Mouse (Mus musculus): Measurements from ENCODE around the gene Gm10382.

Gene Gm10382

DNA sequence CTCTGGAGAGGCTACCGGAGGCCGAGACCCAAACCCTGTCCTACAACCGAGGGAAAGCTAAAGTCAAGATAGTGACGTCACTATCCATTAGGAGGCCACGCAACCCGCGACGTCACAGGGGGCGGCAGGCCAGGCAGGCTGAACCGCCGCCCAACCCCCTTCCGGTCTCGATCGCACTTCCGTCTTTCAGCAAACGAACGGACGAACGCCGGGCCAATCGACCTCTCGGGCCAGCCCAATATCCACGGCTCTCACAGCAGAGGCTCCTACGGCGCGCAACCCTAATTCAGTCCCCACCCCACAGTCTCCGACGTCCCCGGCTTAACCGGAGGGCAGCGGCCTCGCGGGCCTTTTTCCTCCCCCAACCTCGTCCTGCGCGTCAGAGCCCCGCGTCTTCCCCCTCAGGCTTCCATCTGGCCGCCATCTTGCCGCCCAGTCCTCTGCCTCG is at the start of gene Gm10382:
Gene Gm10382, plus strand, starts transcription at position 192 of the 448 bp plus-strand sequence.
- DNase-seq = peak; percentile 94

- peak; percentile 51 for DNase-seq
Measured at GRCm38 (mm10) chr5:125339851-125340531, 49.1 kb upstream of the Gm10382 start.

DNA sequence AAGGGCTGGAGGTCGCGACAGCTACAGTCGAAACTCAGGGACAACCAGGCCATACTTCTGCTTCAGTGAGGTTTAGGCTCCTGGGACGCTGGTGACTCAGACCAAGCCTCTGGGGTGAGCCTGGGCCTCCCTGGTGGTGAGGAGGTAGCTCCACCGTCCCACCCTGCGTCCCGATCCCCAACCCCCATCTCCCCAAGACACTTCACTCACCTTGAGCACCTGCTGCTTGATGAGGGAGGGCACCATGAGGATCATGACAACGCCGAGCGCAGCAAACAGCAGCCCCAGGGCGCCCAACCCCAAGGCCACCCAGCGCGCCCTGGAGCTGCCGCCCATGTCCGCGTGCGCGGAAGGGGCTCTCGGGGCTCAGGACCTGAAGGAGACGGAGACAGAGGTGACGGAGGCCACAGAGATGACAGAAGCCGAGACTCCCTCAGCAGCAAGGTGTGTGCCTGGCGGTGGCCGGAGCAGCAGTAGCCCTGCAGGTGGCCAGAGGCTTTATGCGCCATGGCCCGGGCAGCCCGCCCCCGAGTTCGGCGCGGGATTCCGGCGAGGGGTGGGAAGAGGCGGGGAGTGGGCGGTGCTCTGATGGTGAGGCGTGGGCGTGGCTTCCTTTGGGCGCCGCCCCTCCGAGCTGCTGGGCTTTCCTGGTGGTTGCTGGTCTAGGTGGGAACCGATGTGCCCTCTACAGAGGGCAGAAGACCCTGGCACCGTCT is 48.4 kb upstream of the Gm10382 start, which contains the start of gene Scarb1:
Gene Scarb1, minus strand, starts transcription at position 548 of the 716 bp plus-strand sequence.
- peak; percentile 95 for DNase-seq

DNA sequence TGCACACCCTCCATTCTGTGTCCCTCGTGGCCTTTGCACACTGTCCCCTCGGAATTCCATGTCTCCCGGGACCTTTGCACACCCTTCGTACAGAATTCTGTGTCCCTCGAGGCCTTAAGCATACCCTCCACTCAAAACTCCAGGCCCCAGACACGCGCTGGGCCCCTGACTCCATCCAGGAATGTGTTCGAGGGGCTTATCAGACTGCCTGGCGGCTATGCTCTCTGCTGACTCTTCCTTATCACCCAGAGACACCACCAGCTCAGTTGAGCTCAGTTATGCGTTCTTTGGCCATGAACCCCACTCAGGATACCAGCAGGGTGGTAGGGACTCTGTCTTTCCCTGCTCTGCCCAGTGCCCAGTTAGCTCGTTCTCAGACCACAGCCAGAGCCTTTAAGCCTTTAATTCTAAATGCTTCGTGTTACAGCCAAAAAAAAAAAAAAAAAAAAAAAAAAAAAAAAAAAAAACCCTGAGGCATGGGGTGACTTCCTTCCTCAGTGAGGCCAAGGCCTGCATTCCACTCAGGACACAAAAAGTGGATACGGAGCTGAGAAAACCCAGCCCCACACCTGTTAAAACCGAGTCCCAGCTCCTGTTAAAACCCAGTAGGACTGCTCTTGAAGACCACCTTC is 47.5 kb upstream of the Gm10382 start:
- DNase-seq = no peak

- no peak for DNase-seq
Measured at GRCm38 (mm10) chr5:125344296-125344695, 44.8 kb upstream of the Gm10382 start.

- no peak for DNase-seq
Measured at GRCm38 (mm10) chr5:125348067-125348466, 41.1 kb upstream of the Gm10382 start.

- peak; percentile 68 for DNase-seq
Measured at GRCm38 (mm10) chr5:125348487-125348886, 40.6 kb upstream of the Gm10382 start.

- DNase-seq = no peak
Measured at GRCm38 (mm10) chr5:125349391-125349790, 39.7 kb upstream of the Gm10382 start.

- DNase-seq = no peak
Measured at GRCm38 (mm10) chr5:125351057-125351456, 38.1 kb upstream of the Gm10382 start.

GRCm38 (mm10) chr5:125351939-125352338 is 37.2 kb upstream of the Gm10382 start:
- DNase-seq = no peak

GRCm38 (mm10) chr5:125352781-125353294 is 36.3 kb upstream of the Gm10382 start:
- no peak for DNase-seq

DNA sequence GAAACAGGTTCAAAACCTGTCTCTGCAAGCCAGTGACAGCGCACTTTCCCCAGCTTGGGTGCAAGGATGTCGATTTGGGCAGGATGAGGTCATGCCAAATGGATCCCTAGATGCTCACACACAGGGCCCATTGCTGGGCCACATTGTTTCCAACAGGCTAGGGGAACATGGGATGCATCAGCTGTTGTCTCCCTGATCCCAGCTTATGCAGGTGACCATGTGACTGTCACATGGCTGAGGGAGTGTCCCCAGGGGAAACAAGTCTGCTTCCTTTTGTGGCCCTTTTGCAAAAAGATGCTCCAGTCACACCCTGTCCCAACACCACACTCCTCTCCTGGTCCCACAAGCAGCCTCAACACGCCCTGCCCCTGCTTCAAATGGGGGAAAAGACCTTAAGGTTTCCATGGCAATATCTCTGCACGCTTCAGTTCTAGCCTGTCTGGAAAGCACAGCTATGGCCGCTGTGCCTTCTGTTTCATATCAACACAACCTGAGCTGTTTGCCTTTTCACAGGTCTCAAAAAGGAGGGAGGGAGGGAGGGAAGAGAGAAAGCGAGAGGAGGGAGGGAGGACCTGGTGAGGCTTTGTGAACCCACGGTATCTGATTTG is 34.1 kb upstream of the Gm10382 start:
- DNase-seq = no peak

DNA sequence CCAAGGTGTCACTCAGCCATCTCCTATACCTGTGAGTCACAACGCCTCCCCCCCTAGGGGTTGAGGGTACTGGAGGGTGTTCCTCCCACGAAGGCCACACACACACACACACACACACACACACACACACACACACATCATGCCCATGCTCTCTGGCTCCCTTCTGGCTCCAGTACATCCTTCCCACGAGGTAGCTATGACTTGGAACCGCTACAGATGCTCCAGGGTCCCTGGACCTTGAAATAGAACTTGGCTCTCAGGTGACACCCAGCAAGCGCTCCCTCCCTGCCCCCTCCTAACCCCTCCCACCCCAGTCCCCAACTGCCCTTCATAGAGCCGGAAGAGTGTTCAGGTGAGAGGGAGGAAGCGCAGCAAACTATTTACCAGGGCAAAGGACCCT is 33.5 kb upstream of the Gm10382 start:
- DNase-seq = no peak

DNA sequence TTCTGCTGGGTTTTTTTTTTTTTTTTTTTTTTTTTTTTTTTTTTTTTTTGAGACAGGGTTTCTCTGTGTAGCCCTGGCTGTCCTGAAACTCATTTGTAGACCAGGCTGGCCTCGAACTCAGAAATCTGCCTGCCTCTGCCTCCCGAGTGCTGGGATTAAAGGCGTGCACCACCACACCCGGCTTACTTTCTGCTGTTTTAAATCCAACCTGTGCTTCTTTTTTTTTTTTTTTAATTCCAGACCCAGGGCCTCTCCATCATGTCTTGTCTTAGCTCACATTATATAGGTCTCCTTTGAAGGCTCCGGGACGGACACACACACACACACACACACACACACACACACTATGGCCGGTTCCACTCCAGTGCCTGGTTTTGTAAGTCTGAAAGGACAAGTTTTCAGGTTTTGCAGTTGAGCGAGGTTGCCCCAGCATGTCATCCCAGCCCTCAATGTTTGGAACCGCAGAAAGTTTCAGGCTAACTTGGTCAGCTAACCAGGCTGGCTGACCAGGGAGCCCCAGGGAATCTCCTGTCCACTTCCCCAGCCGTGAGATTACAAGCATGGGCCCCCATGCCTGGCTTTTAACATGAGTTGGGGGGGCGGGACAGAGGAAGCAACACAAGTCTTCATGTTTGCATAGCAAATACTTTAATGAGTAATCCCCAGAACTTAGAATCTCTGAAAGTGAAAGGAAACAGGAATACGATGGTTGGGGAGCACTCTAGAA is 31.4 kb upstream of the Gm10382 start:
- DNase-seq = no peak

DNA sequence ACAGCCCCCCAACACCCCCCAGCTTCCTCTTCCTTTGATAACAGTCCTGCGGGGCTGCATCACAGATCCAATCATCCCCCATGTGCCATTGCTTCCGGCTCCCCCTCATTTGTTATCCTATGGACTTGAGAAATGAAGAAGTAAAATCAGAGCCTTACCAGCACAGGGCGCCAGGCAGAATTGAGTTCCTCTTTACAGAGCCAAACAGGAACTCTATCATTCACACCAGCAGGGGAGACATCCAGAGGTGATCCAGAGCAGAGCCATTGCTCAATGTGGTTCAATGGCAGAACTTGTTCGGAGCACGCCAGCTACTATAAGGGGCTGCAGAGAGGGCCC is 30.9 kb upstream of the Gm10382 start:
- DNase-seq = no peak

DNA sequence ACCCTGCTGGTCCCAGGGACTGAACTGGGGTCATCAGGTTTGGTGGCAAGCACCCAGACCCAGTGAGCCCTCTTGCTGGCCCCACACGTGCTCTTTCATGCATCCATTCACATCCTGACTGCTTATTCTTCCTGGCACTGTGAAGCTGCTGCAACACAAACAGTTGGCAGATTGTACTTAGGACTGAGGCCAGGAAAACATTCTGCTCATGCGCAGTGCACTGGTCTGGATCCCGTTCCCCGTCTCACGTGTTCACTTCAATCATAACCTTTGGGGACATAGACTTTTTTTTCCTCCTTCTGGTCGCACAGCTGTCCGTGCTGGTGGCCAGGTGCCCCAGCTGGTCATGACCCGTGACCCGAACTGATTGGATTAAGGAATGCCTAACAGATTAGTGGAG is 28.6 kb upstream of the Gm10382 start:
- peak; percentile 37 for DNase-seq

GRCm38 (mm10) chr5:125360981-125361510 is 28.1 kb upstream of the Gm10382 start:
- DNase-seq = no peak

GRCm38 (mm10) chr5:125363894-125364293 is 25.2 kb upstream of the Gm10382 start:
- DNase-seq = peak; percentile 90

DNA sequence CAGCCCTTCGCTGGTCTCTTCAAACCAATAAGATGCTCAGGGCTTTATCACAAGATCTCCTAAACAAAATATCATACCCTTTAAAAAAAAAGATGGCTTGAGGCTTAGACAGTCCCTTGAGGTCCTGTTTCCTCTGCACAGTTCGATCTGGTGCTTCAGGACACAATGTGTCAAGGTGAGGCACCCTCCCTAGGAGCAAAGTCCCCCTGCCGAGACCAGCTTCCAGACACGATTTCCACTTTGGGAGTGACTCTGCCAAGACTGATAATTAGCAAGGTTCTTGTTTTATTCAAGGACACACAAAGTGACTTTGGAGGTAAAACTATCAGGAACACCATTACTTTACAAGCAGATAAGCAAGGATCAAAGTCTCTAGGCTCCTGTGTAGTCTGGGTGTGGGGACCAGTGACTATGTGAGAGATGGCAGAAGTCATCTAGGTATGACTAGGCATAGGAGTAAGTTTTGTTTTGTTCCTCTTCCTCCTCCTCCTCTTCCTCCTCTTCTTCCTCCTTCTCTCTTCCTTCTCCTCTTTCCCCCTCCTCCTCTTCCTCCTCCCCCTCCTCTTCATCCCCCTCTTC is 24.2 kb upstream of the Gm10382 start:
- DNase-seq = no peak

- no peak for DNase-seq
Measured at GRCm38 (mm10) chr5:125368156-125368555, 21.0 kb upstream of the Gm10382 start.

- peak; percentile 80 for DNase-seq
Measured at GRCm38 (mm10) chr5:125368568-125368967, 20.6 kb upstream of the Gm10382 start.
